Comparison of ENCODE assay signal across 29 mouse cellular contexts in genomic region chr5:120967355-120968133, GRCm38 (mm10). TPM values are rescaled to one million over a fixed set of nuclear protein-coding genes. Genes with fewer than 3 reads are reported as not detected.
A peak's percentile ranks its signal among the peaks of the same experiment; 100 is the strongest.
DNase-seq lines count a peak whose midpoint lies in the region; ATAC-seq and TF ChIP-seq lines count a peak whose summit lies in the region.
"Had no signal": no experiment of that assay in that cellular context is flagged by ENCODE, and none has a peak within 500 bp of the region (broad histone marks: within the 10 kb centered on the region; RNA-seq: fewer than 3 reads in every experiment).

No protein-coding gene starts in this region.

- H3K4me3 ChIP-seq in hindbrain, embryonic 11.5 days (ENCODE audit: low read depth, low read length), result no peak overlapping the region
- H3K4me3 ChIP-seq in hindbrain, embryonic 10.5 days, result no peak overlapping the region
- no peak overlapping the region for H3K4me3 ChIP-seq in layer of hippocampus, adult 2 months
- H3K4me3 ChIP-seq in heart, adult 2 months, result no peak overlapping the region
- H3K4me3 ChIP-seq: embryonic facial prominence, embryonic 15.5 days; erythroblast, embryonic 14.5 days; forebrain, embryonic 10.5 days; gastrocnemius, adult 2 months; heart, embryonic 10.5 days had no signal

- no peak overlapping the region for H3K4me2 ChIP-seq in hindbrain, embryonic 11.5 days (replicated peaks; ENCODE audit: low read depth, low read length)
- H3K4me2 ChIP-seq: embryonic facial prominence, embryonic 15.5 days had no signal

- no peaks in the 10 kb centered on the region for H3K36me3 ChIP-seq in hindbrain, embryonic 11.5 days (ENCODE audit: control insufficient read depth, insufficient read depth, low read length)
- H3K36me3 ChIP-seq in hindbrain, embryonic 10.5 days, result no peaks in the 10 kb centered on the region
- no peaks in the 10 kb centered on the region for H3K36me3 ChIP-seq in heart, adult 2 months (ENCODE audit: control insufficient read depth, insufficient read depth, low read length)
- H3K36me3 ChIP-seq: embryonic facial prominence, embryonic 15.5 days; forebrain, embryonic 10.5 days; G1E; heart, embryonic 10.5 days had no signal

- no peak for TF ChIP-seq POLR2A in heart, adult 2 months (IDR thresholded peaks at IDR 0.05; ENCODE audit: insufficient read depth, low read depth, low read length)

- intact Hi-C loops in heart, adult 2 months (cut with DNase I), result no loop called here

- H3K27me3 ChIP-seq in hindbrain, embryonic 11.5 days (ENCODE audit: control insufficient read depth, insufficient read depth, low read length), result no peaks in the 10 kb centered on the region
- H3K27me3 ChIP-seq in hindbrain, embryonic 10.5 days (ENCODE audit: insufficient read depth, poor library complexity, severe bottlenecking), result no peaks in the 10 kb centered on the region
- H3K27me3 ChIP-seq in heart, adult 2 months (ENCODE audit: control insufficient read depth, insufficient read depth, low read length), result no peaks in the 10 kb centered on the region
- H3K27me3 ChIP-seq: embryonic facial prominence, embryonic 15.5 days had no signal

- H3K9me3 ChIP-seq in hindbrain, embryonic 11.5 days (ENCODE audit: control insufficient read depth, low read length), result no peaks in the 10 kb centered on the region
- no peaks in the 10 kb centered on the region for H3K9me3 ChIP-seq in hindbrain, embryonic 10.5 days
- H3K9me3 ChIP-seq: embryonic facial prominence, embryonic 15.5 days; forebrain, embryonic 10.5 days; G1E; heart, embryonic 10.5 days had no signal

- DNase-seq in cerebellum, adult 11-12 months, result peak; percentile 58
- DNase-seq in cerebellum, adult 11 months, result no peak
- peak; percentile 1 for DNase-seq in hindbrain, embryonic 11.5 days (ENCODE audit: low spot score)
- no peak for DNase-seq in hindbrain, embryonic 10.5 days (ENCODE audit: low spot score)
- no peak for DNase-seq in layer of hippocampus, adult 2 months (ENCODE audit: low spot score in 2 of 2)
- DNase-seq in layer of hippocampus, adult 9-10 months (ENCODE audit: low spot score), result no peak
- DNase-seq in cerebellum, postnatal 25 days, result peak; percentile 56 to 63
- DNase-seq in heart, adult 2 months, result no peak
- DNase-seq: adrenal gland, adult 8-10 months; adrenal gland, postnatal 36 days; B cell, adult 2 months; embryo, embryonic 11 days; gastrocnemius, adult 2 months; gastrocnemius, postnatal 25 days; heart, postnatal 10 days; heart, postnatal 4 days; kidney, adult 11 months; kidney, adult 9 months had no signal

- TF ChIP-seq EP300 in heart, adult 2 months (IDR thresholded peaks at IDR 0.05; ENCODE audit: insufficient read depth, low read depth, low read length), result no peak

- H3K79me2 ChIP-seq in heart, adult 2 months (replicated peaks; ENCODE audit: control insufficient read depth, insufficient read depth, low read length), result no peaks in the 10 kb centered on the region

- no peak for TF ChIP-seq CTCF in layer of hippocampus, adult 2 months (conservative IDR thresholded peaks at IDR 0.05)
- no peak for TF ChIP-seq CTCF in heart, adult 2 months (IDR thresholded peaks at IDR 0.05)

- no peak overlapping the region for H3K27ac ChIP-seq in hindbrain, embryonic 11.5 days (ENCODE audit: low read depth, low read length)
- no peak overlapping the region for H3K27ac ChIP-seq in hindbrain, embryonic 10.5 days
- H3K27ac ChIP-seq in layer of hippocampus, adult 2 months, result peak overlapping the region; percentile 37
- no peak overlapping the region for H3K27ac ChIP-seq in heart, adult 2 months
- H3K27ac ChIP-seq: embryonic facial prominence, embryonic 15.5 days; forebrain, embryonic 10.5 days; gastrocnemius, adult 2 months; heart, embryonic 10.5 days had no signal

- no peaks in the 10 kb centered on the region for H3K4me1 ChIP-seq in hindbrain, embryonic 11.5 days (replicated peaks; ENCODE audit: control insufficient read depth, insufficient read depth, low read length)
- H3K4me1 ChIP-seq in hindbrain, embryonic 10.5 days (replicated peaks), result no peaks in the 10 kb centered on the region
- H3K4me1 ChIP-seq in heart, adult 2 months (ENCODE audit: control insufficient read depth, insufficient read depth, low read length), result no peaks in the 10 kb centered on the region
- H3K4me1 ChIP-seq: embryonic facial prominence, embryonic 15.5 days; heart, embryonic 10.5 days had no signal

- no peak for ATAC-seq in hindbrain, embryonic 11.5 days (ENCODE audit: low FRiP score)
- ATAC-seq: CD4-positive, CD25-positive, alpha-beta regulatory T cell, adult 4 months; forebrain, embryonic 14.5 days had no signal

- 73% methylated on average over 13 of the region's 13 CpGs for WGBS in hindbrain, embryonic 11.5 days
- WGBS in hindbrain, embryonic 10.5 days, result 81% methylated on average over 13 of the region's 13 CpGs
- 76% methylated on average over 13 of the region's 13 CpGs for WGBS in heart, adult 2 months

- no peak overlapping the region for H3K9ac ChIP-seq in hindbrain, embryonic 11.5 days (ENCODE audit: low read depth, low read length)
- no peak overlapping the region for H3K9ac ChIP-seq in heart, adult 2 months (ENCODE audit: low read depth, low read length)
- H3K9ac ChIP-seq: embryonic facial prominence, embryonic 15.5 days had no signal

RNA-seq across cellular contexts. Expression of gene Rph3a, which starts 42.3 kb away (rescaled TPM):
- polyA plus RNA-seq in hindbrain, embryonic 11.5 days (2014; fragmentation: Nextera tagmentation; extraction: Ambion mirVana), result 2.1 and 2.6 TPM in 2 replicates
- polyA plus RNA-seq in hindbrain, embryonic 10.5 days (2016; fragmentation: Nextera tagmentation; extraction: Ambion mirVana), result 0.30 and 2.2 TPM in 2 replicates
- total RNA-seq in layer of hippocampus, adult 2 months (2021), result 100 to 1,000 TPM; 226 to 235 TPM
- not detected for total RNA-seq in heart, adult 2 months (2021)
- 0.06 TPM in 1 of 2 replicates, not detected in the other for polyA plus RNA-seq in heart, adult 2 months (2012; rRNA removed)
- total RNA-seq: common myeloid progenitor, adult 5-6 weeks; G1E; gastrocnemius, adult 2 months; granulocyte monocyte progenitor cell, adult 5-6 weeks; heart, postnatal 10 days had no signal
- polyA plus RNA-seq: CD4-positive, CD25-positive, alpha-beta regulatory T cell, adult 4 months; erythroblast, embryonic 14.5 days; G1E; heart, embryonic 10.5 days; heart, embryonic 14.5 days had no signal

RNA-seq across cellular contexts. Expression of gene Oas1d, which starts 53.2 kb away (rescaled TPM):
- not detected in 2 replicates for polyA plus RNA-seq in hindbrain, embryonic 11.5 days (2014; fragmentation: Nextera tagmentation; extraction: Ambion mirVana)
- polyA plus RNA-seq in hindbrain, embryonic 10.5 days (2016; fragmentation: Nextera tagmentation; extraction: Ambion mirVana), result not detected in 2 replicates
- not detected for total RNA-seq in layer of hippocampus, adult 2 months (2021)
- total RNA-seq in heart, adult 2 months (2021), result not detected
- not detected in 2 replicates for polyA plus RNA-seq in heart, adult 2 months (2012; rRNA removed)
- total RNA-seq: adrenal gland, adult 8-10 months; adrenal gland, postnatal 36 days; common myeloid progenitor, adult 5-6 weeks; gastrocnemius, adult 2 months; gastrocnemius, postnatal 25 days; granulocyte monocyte progenitor cell, adult 5-6 weeks; heart, postnatal 10 days; heart, postnatal 4 days had no signal
- polyA plus RNA-seq: CD4-positive, CD25-positive, alpha-beta regulatory T cell, adult 4 months; embryonic facial prominence, embryonic 11.5 days; embryonic facial prominence, embryonic 15.5 days; erythroblast, embryonic 14.5 days; forebrain, embryonic 10.5 days; G1E; heart, embryonic 10.5 days; heart, embryonic 14.5 days had no signal

Comparison
In these comparisons a context has a peak if more than half of its experiments do, and no peak if none do; other contexts are left out.
1. DNase-seq: peak in cerebellum, adult 11-12 months (single experiment), hindbrain, embryonic 11.5 days (single experiment) and cerebellum, postnatal 25 days (2 of 2); none in cerebellum, adult 11 months (single experiment), hindbrain, embryonic 10.5 days (single experiment), layer of hippocampus, adult 2 months (0 of 2), layer of hippocampus, adult 9-10 months (single experiment) and heart, adult 2 months (0 of 2).